Mouse (Mus musculus): ENCODE data around the gene Miip.

Miip gene

GRCm38 (mm10) chr4:147868450-147869031 is at the start of gene Miip, which contains the start of gene Fv1:
Miip (minus strand) TSS chr4:147868816.
Fv1 (plus strand) TSS chr4:147868979.
- H3K27me3 ChIP-seq (ENCODE audit: control insufficient read depth, insufficient read depth, low read length, poor library complexity, severe bottlenecking): no peaks in the 10 kb centered on the region
- peaks cover 2% of the 10 kb centered on the region; the same call in 1 of the 2 replicates for H3K36me3 ChIP-seq (ENCODE audit: control insufficient read depth, insufficient read depth, low read length, poor library complexity, severe bottlenecking)
- DNase-seq (ENCODE audit: low read depth, low spot score): peak; percentile 97

- H3K27me3 ChIP-seq (ENCODE audit: control insufficient read depth, insufficient read depth, low read length, poor library complexity, severe bottlenecking): no peaks in the 10 kb centered on the region
- no peak for DNase-seq (ENCODE audit: low read depth, low spot score)
- no peaks in the 10 kb centered on the region for H3K36me3 ChIP-seq (ENCODE audit: control insufficient read depth, insufficient read depth, low read length, poor library complexity, severe bottlenecking)
Measured at GRCm38 (mm10) chr4:147909486-147909885, 40.9 kb upstream of the Miip start.

- no peaks in the 10 kb centered on the region for H3K27me3 ChIP-seq (ENCODE audit: control insufficient read depth, insufficient read depth, low read length, poor library complexity, severe bottlenecking)
- no peaks in the 10 kb centered on the region for H3K36me3 ChIP-seq (ENCODE audit: control insufficient read depth, insufficient read depth, low read length, poor library complexity, severe bottlenecking)
- DNase-seq (ENCODE audit: low read depth, low spot score): no peak
Measured at GRCm38 (mm10) chr4:147906230-147906629, 37.6 kb upstream of the Miip start.

- no peak for DNase-seq (ENCODE audit: low read depth, low spot score)
- H3K36me3 ChIP-seq (ENCODE audit: control insufficient read depth, insufficient read depth, low read length, poor library complexity, severe bottlenecking): no peaks in the 10 kb centered on the region
- H3K27me3 ChIP-seq (ENCODE audit: control insufficient read depth, insufficient read depth, low read length, poor library complexity, severe bottlenecking): no peaks in the 10 kb centered on the region
Measured at GRCm38 (mm10) chr4:147905090-147905659, 36.6 kb upstream of the Miip start.

- no peaks in the 10 kb centered on the region for H3K36me3 ChIP-seq (ENCODE audit: control insufficient read depth, insufficient read depth, low read length, poor library complexity, severe bottlenecking)
- peak; percentile 90 for DNase-seq (ENCODE audit: low read depth, low spot score)
- no peaks in the 10 kb centered on the region for H3K27me3 ChIP-seq (ENCODE audit: control insufficient read depth, insufficient read depth, low read length, poor library complexity, severe bottlenecking)
Measured at GRCm38 (mm10) chr4:147904313-147905089, 35.9 kb upstream of the Miip start, which contains the start of gene Mfn2. Mfn2 (minus strand) TSS chr4:147904704.

- H3K36me3 ChIP-seq (ENCODE audit: control insufficient read depth, insufficient read depth, low read length, poor library complexity, severe bottlenecking): no peaks in the 10 kb centered on the region
- no peaks in the 10 kb centered on the region for H3K27me3 ChIP-seq (ENCODE audit: control insufficient read depth, insufficient read depth, low read length, poor library complexity, severe bottlenecking)
- no peak for DNase-seq (ENCODE audit: low read depth, low spot score)
Measured at GRCm38 (mm10) chr4:147903601-147904000, 35.0 kb upstream of the Miip start.

- H3K36me3 ChIP-seq (ENCODE audit: control insufficient read depth, insufficient read depth, low read length, poor library complexity, severe bottlenecking): no peaks in the 10 kb centered on the region; the same call in 1 of the 2 replicates
- DNase-seq (ENCODE audit: low read depth, low spot score): no peak
Measured at GRCm38 (mm10) chr4:147902906-147903500, 34.4 kb upstream of the Miip start.

GRCm38 (mm10) chr4:147900452-147900851 is 31.8 kb upstream of the Miip start:
- peaks cover 7% of the 10 kb centered on the region for H3K36me3 ChIP-seq (ENCODE audit: control insufficient read depth, insufficient read depth, low read length, poor library complexity, severe bottlenecking)
- H3K27me3 ChIP-seq (ENCODE audit: control insufficient read depth, insufficient read depth, low read length, poor library complexity, severe bottlenecking): no peaks in the 10 kb centered on the region
- DNase-seq (ENCODE audit: low read depth, low spot score): no peak

More at GRCm38 (mm10) chr4:147902906-147903500, 34.4 kb upstream of the Miip start:
- H3K27me3 ChIP-seq (ENCODE audit: control insufficient read depth, insufficient read depth, low read length, poor library complexity, severe bottlenecking): no peaks in the 10 kb centered on the region

GRCm38 (mm10) chr4:147897348-147897747 is 28.7 kb upstream of the Miip start:
- Histone ChIP-seq H3K27me3 (ENCODE audit: control insufficient read depth, insufficient read depth, low read length, poor library complexity, severe bottlenecking) (no peaks in the 10 kb centered on the region), H3K36me3 (ENCODE audit: control insufficient read depth, insufficient read depth, low read length, poor library complexity, severe bottlenecking) (peaks cover 10% of the 10 kb centered on the region)
- DNase-seq (ENCODE audit: low read depth, low spot score): no peak

GRCm38 (mm10) chr4:147896411-147896810 is 27.8 kb upstream of the Miip start:
- H3K27me3 ChIP-seq (ENCODE audit: control insufficient read depth, insufficient read depth, low read length, poor library complexity, severe bottlenecking): no peaks in the 10 kb centered on the region
- DNase-seq (ENCODE audit: low read depth, low spot score): no peak
- H3K36me3 ChIP-seq (ENCODE audit: control insufficient read depth, insufficient read depth, low read length, poor library complexity, severe bottlenecking): peaks cover 10% of the 10 kb centered on the region

- DNase-seq (ENCODE audit: low read depth, low spot score): no peak
Measured at GRCm38 (mm10) chr4:147895815-147896330, 27.3 kb upstream of the Miip start.

GRCm38 (mm10) chr4:147890341-147890740 is 21.7 kb upstream of the Miip start:
- DNase-seq (ENCODE audit: low read depth, low spot score): no peak
- H3K36me3 ChIP-seq (ENCODE audit: control insufficient read depth, insufficient read depth, low read length, poor library complexity, severe bottlenecking): peaks cover 13% of the 10 kb centered on the region
- no peaks in the 10 kb centered on the region for H3K27me3 ChIP-seq (ENCODE audit: control insufficient read depth, insufficient read depth, low read length, poor library complexity, severe bottlenecking)

More at GRCm38 (mm10) chr4:147895815-147896330, 27.3 kb upstream of the Miip start:
- Histone ChIP-seq H3K27me3 (ENCODE audit: control insufficient read depth, insufficient read depth, low read length, poor library complexity, severe bottlenecking) (no peaks in the 10 kb centered on the region), H3K36me3 (ENCODE audit: control insufficient read depth, insufficient read depth, low read length, poor library complexity, severe bottlenecking) (peaks cover 11% of the 10 kb centered on the region)

GRCm38 (mm10) chr4:147888237-147888636 is 19.6 kb upstream of the Miip start:
- Histone ChIP-seq H3K36me3 (ENCODE audit: control insufficient read depth, insufficient read depth, low read length, poor library complexity, severe bottlenecking) (peaks cover 12% of the 10 kb centered on the region), H3K27me3 (ENCODE audit: control insufficient read depth, insufficient read depth, low read length, poor library complexity, severe bottlenecking) (no peaks in the 10 kb centered on the region)
- DNase-seq (ENCODE audit: low read depth, low spot score): no peak

GRCm38 (mm10) chr4:147887277-147887676 is 18.7 kb upstream of the Miip start:
- Histone ChIP-seq H3K36me3 (ENCODE audit: control insufficient read depth, insufficient read depth, low read length, poor library complexity, severe bottlenecking) (peaks cover 10% of the 10 kb centered on the region), H3K27me3 (ENCODE audit: control insufficient read depth, insufficient read depth, low read length, poor library complexity, severe bottlenecking) (no peaks in the 10 kb centered on the region)
- no peak for DNase-seq (ENCODE audit: low read depth, low spot score)
